Mouse (Mus musculus) thymus, adult 2 months (tissue): ENCODE results near the gene Ttll1. TPM values are rescaled to one million over a fixed set of nuclear protein-coding genes. Genes with fewer than 3 reads are reported as not detected.

Experiments
- DNase-seq: peaks from one replicate; pipeline ENCODE4 v3.0.0; 2021
- H3K27ac ChIP-seq: fragments of 200-500 bp; 2 replicates; pipeline ENCODE4 v1.5.1; 2012; ENCODE audit warnings: low read length, control low read depth; ENCODE audit not compliant: control insufficient read depth, insufficient read depth
- H3K27me3 ChIP-seq: fragments of 200-500 bp; 2 replicates; pipeline ENCODE4 v1.6.1; 2012; ENCODE audit warnings: mild to moderate bottlenecking, low read length, moderate library complexity, mixed read lengths; ENCODE audit not compliant: control insufficient read depth, insufficient read depth
- H3K36me3 ChIP-seq: fragments of 200-500 bp; 2 replicates; pipeline ENCODE4 v1.6.1; 2012; ENCODE audit warnings: mild to moderate bottlenecking, low read length, moderate library complexity; ENCODE audit not compliant: control insufficient read depth, insufficient read depth
- H3K4me1 ChIP-seq: fragments of 200-500 bp; replicated peaks from 2 replicates; pipeline ENCODE4 v1.6.1; 2012; ENCODE audit warnings: low read length; ENCODE audit not compliant: control insufficient read depth, insufficient read depth
- H3K4me3 ChIP-seq: fragments of 200-500 bp; 2 replicates; pipeline ENCODE4 v1.5.1; 2012; ENCODE audit warnings: mild to moderate bottlenecking, low read length, control low read depth, moderate library complexity; ENCODE audit not compliant: control insufficient read depth, insufficient read depth
- CTCF ChIP-seq: fragments of 200-500 bp; IDR thresholded peaks from 2 replicates; pipeline ENCODE4 v1.5.1; 2012; ENCODE audit warnings: mild to moderate bottlenecking, control low read depth, low read length, moderate library complexity, borderline replicate concordance; ENCODE audit not compliant: control insufficient read depth, poor library complexity, insufficient read depth; ENCODE audit errors: extremely low read depth
- POLR2A ChIP-seq: fragments of 200-500 bp; IDR thresholded peaks from 2 replicates; pipeline ENCODE4 v1.6.1; 2012; ENCODE audit warnings: mild to moderate bottlenecking, low read length, control low read depth, moderate library complexity; ENCODE audit not compliant: control insufficient read depth, poor library complexity, insufficient read depth; ENCODE audit errors: extremely low read depth
- WGBS: fragments of 180-500 bp; shearing (Covaris S2); methylation state at CpG from one replicate; pipeline ENCODE4 v1.1.7; 2018; 5-methylcytosine and 5-hydroxymethylcytosine counted together
- polyA plus RNA-seq: library from polyadenylated mRNA; depleted of rRNA; stranded (reverse); fragments of >200 nt; gene quantifications from 2 replicates; pipeline ENCODE4 v1.2.3, GENCODE M21; 2012

The Ttll1 gene
- polyA plus RNA-seq, 1 experiment: 10.9 TPM

DNA sequence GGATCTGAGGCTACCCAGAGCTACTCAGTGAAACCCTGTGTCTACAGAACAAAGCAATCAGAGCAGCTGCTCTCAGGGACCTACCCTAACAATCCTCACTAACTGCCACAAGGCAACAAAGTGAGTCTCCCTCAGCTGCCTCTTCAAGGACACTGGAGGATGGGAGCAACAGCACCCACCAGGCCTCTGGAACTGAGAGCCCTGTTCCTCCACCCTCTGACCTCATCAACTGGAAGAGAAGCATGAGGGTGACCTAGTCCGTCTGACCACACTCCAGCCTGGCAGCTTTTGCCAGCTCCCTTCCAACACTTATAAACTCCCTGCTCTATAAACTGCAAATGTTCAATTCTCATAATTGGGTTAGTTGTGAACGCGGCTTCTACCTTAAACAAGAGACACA lies 56.8 kb downstream of the Ttll1 start:
- WGBS: 97% methylated on average over 3 of the region's 3 CpGs
- Histone ChIP-seq H3K4me1 (peaks cover 8% of the 10 kb centered on the region), H3K27ac (no peak overlapping the region), H3K27me3 (no peaks in the 10 kb centered on the region), H3K4me3 (no peak overlapping the region), H3K36me3 (no peaks in the 10 kb centered on the region)
- no peak for DNase-seq
- TF ChIP-seq CTCF: no peak
- TF ChIP-seq POLR2A: no peak

DNA sequence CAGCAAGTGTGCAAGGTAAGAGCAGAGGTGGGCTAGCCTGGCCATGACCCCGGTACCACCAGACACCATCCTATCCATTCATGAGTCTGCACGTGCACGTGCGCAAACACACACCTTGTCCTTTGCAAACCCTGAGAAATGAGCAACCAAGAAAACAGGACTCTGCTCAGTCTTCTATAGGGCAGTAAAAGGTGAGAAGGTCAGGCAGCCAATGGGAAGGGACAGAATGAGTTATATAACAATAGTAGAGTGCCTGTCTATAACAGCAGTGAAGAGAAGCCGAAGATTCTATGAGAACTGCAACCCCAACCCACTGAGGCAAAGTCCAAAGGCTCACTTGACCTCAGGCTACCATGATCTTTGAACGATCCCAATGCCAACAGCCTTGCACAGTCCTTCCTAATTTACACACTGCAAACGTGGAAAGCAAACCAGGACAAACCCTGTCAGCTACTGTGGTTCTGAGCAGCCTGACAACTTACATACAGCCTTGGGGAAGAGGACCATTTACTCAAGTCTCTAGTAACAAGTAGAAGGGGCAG lies 58.4 kb downstream of the Ttll1 start:
- Histone ChIP-seq H3K36me3 (no peaks in the 10 kb centered on the region), H3K4me3 (no peak overlapping the region), H3K27me3 (no peaks in the 10 kb centered on the region), H3K4me1 (peaks cover 11% of the 10 kb centered on the region), H3K27ac (no peak overlapping the region)
- DNase-seq: no peak
- 65% methylated on average over 7 of the region's 7 CpGs for WGBS
- TF ChIP-seq CTCF: no peak
- TF ChIP-seq POLR2A: no peak

DNA sequence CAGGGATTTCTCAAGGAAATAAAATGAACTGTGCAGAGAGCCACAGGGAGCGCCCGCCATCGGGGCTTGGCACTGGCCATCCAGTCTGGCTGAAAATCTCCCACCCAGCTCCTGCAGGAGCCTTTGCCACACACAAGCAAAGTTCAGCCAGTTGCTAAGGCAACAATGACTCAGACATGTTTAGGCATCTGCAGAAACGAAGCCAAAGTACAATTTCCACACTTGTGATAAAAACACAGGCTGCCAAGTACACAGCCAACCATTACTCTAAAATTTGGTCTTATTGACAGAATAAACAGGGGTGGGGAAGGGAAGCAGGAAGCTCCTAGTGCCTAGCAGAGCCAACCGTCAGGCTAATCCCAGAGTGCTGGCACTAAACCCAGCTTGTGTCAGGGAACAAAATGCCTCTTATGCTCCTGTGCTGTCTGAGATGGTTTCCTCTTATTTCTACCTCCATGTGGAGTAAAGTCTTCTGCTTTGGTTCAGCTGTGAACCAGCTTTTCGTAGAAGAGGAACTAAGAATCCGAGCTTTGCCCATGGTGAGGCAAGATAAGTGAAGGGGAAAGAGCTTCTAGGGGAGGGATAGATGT lies 59.0 kb downstream of the Ttll1 start:
- Histone ChIP-seq H3K27ac (no peak overlapping the region), H3K27me3 (no peaks in the 10 kb centered on the region), H3K4me3 (no peak overlapping the region), H3K4me1 (peaks cover 11% of the 10 kb centered on the region), H3K36me3 (no peaks in the 10 kb centered on the region)
- 78% methylated on average over 7 of the region's 7 CpGs for WGBS
- TF ChIP-seq POLR2A (no peak), CTCF (no peak)
- DNase-seq: no peak

DNA sequence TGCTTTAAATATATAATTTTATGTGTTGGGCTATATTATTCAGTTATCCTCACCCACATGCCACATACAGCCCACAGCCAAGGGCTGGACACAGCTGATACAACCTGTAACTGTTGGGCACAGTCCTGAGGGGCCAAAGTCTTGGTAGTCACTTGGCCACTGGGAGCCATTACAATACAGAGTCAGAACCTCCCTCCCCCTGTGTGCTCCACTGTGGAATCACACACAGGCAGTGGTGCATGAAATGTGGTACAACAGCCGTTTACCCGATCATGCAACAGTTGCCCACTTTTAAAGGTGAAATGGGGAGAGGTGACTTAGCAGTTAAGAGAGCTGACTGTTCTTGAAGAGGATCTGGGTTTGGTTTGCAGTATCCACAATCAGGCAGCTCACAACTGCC lies 60.7 kb downstream of the Ttll1 start:
- H3K4me1 ChIP-seq: peaks cover 6% of the 10 kb centered on the region
- DNase-seq: no peak
- TF ChIP-seq CTCF (no peak), POLR2A (no peak)
- no peak overlapping the region for H3K4me3 ChIP-seq
- H3K27ac ChIP-seq: no peak overlapping the region
- no peaks in the 10 kb centered on the region for H3K36me3 ChIP-seq
- H3K27me3 ChIP-seq: no peaks in the 10 kb centered on the region
- 96% methylated on average over 2 of the region's 2 CpGs for WGBS

DNA sequence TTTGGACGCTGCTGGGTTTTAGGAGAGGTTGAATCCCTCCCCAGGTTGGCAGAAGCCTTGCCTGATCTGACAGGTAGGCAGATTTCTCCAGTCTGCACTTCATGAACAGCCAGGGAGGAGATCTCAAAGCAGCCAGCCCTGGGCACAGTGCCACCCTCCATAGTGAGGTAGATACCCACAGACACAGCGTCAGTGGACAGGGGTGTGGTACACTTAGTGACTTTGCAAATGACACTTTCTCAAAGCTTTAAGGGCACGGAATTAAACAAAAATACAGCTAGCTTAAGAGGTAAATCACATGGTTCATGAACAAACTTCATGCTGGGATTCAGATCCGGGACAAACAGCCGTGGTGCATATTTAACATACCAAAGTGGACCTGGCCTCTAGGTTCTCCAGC lies 62.0 kb downstream of the Ttll1 start:
- 0 out of 2 replicates have a peak, but pooled peaks cover 3% of the 10 kb centered on the region for H3K4me1 ChIP-seq

DNA sequence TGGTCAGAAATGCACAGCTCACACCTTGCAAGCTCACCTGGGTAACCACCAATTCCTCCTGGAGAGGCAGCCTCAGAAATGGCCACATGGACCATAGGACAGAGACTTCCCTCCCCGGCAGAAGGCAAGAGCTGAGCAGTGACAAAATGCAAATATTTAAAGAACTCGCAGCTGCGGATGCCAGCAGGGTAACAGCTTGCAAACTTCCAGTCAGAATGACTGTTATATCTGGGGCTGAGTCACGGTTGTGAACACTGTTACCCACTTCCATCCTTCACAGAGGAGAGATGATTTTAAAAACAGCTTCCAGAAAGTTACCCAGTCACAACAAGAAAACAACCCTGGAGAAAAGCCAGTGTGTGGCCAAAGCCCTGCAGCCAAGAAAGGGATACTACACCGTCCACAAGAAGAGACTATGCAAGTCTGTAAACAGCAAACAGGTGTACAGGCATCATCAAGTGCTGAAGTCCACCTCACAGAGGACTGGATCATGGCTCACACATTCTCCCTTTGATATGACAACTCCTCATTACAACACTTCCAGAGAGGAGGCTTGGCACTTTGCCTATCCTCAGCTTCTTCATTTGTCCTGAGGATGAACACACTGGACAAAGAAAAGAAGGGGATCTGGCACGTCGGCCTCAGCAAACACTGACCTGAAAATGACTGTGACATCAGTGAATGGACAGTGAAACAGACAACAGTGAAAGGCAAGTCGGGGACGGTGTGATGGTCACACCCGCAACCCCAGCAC lies 62.7 kb downstream of the Ttll1 start:
- no peak overlapping the region for H3K27ac ChIP-seq
- H3K4me1 ChIP-seq: 0 out of 2 replicates have a peak, but pooled peaks cover 3% of the 10 kb centered on the region
- no peaks in the 10 kb centered on the region for H3K36me3 ChIP-seq
- DNase-seq: no peak
- TF ChIP-seq POLR2A (no peak), CTCF (no peak)
- 68% methylated on average over 10 of the region's 10 CpGs for WGBS
- H3K4me3 ChIP-seq: no peak overlapping the region
- no peaks in the 10 kb centered on the region for H3K27me3 ChIP-seq

More for the DNA sequence above, 62.0 kb downstream of the Ttll1 start:
- H3K4me3 ChIP-seq: no peak overlapping the region
- H3K27me3 ChIP-seq: no peaks in the 10 kb centered on the region
- DNase-seq: no peak
- no peak for TF ChIP-seq CTCF
- 87% methylated on average over 5 of the region's 5 CpGs for WGBS
- no peak overlapping the region for H3K27ac ChIP-seq
- H3K36me3 ChIP-seq: no peaks in the 10 kb centered on the region
